Mouse (Mus musculus) small intestine, adult 2 months (tissue): ENCODE measurements at regions not wholly inside any gene's neighbourhood (a gene's known extent, or its start where the extent isn't known, plus 50 kb on each side); places are given as distances from the start of the nearest gene placed in this dataset.

Experiments
- CTCF ChIP-seq: fragments of 200-500 bp; IDR thresholded peaks from 2 replicates; pipeline ENCODE4 v1.5.1; 2012; ENCODE audit warnings: low read depth, mild to moderate bottlenecking, control low read depth, inconsistent platforms, low read length, moderate library complexity, mixed read lengths; ENCODE audit not compliant: insufficient replicate concordance, insufficient read length; ENCODE audit errors: extremely low read depth
- POLR2A ChIP-seq: fragments of 200-500 bp; IDR thresholded peaks from 2 replicates; pipeline ENCODE4 v1.6.1; 2012; ENCODE audit warnings: low read depth, mild to moderate bottlenecking, control low read depth, inconsistent platforms, low read length, moderate library complexity

GRCm38 (mm10) chr6:108723751-108724150, 59.1 kb upstream of the Arl8b start:
- TF ChIP-seq CTCF: no peak
- TF ChIP-seq POLR2A: no peak
